50 mouse cellular contexts compared by ENCODE assay signal in genomic region chr12:74364477-74364876, GRCm38 (mm10). TPM values are rescaled to one million over a fixed set of nuclear protein-coding genes. Genes with fewer than 3 reads are reported as not detected.
"Had no signal": no experiment of that assay in that cellular context is flagged by ENCODE, and none has a peak within 500 bp of the region (broad histone marks: within the 10 kb centered on the region; RNA-seq: fewer than 3 reads in every experiment).

No protein-coding gene starts in this region.

- ATAC-seq: hindbrain, embryonic 16.5 days; hindbrain, postnatal 0 days; intestine, embryonic 15.5 days; intestine, embryonic 16.5 days; intestine, postnatal 0 days had no signal

- DNase-seq: heart, postnatal 10 days; heart, postnatal 14 days; heart, postnatal 36 days; heart, postnatal 4 days; kidney, adult 11 months; kidney, adult 18-20 months; kidney, adult 2 months; kidney, adult 8-10 months; kidney, adult 9 months; kidney, postnatal 10 days; kidney, postnatal 14 days; kidney, postnatal 25 days; kidney, postnatal 36 days; kidney, postnatal 4 days; layer of hippocampus, adult 9-11 months; layer of hippocampus, postnatal 36 days had no signal

RNA-seq across cellular contexts. Expression of gene Gm11042, which starts 48.3 kb away (rescaled TPM):
- total RNA-seq: heart, postnatal 10 days; heart, postnatal 14 days; heart, postnatal 25 days; heart, postnatal 36 days; heart, postnatal 4 days; hindbrain, postnatal 0 days; layer of hippocampus, adult 18-20 months; layer of hippocampus, adult 2 months; layer of hippocampus, adult 8-10 months; layer of hippocampus, postnatal 10 days; layer of hippocampus, postnatal 14 days; layer of hippocampus, postnatal 25 days; layer of hippocampus, postnatal 36 days; left cerebral cortex, adult 18-20 months; left cerebral cortex, adult 2 months had no signal
- polyA plus RNA-seq: heart, embryonic 10.5 days; heart, embryonic 11.5 days; heart, embryonic 12.5 days; heart, embryonic 13.5 days; heart, embryonic 14.5 days; heart, embryonic 15.5 days; heart, embryonic 16.5 days; heart, postnatal 0 days; hindbrain, embryonic 10.5 days; hindbrain, embryonic 11.5 days; hindbrain, embryonic 12.5 days; hindbrain, embryonic 13.5 days; hindbrain, embryonic 14.5 days; hindbrain, embryonic 15.5 days; hindbrain, embryonic 16.5 days; hindbrain, postnatal 0 days; intestine, embryonic 14.5 days; intestine, embryonic 15.5 days; intestine, embryonic 16.5 days; intestine, postnatal 0 days; kidney, adult 2 months; kidney, embryonic 14.5 days; kidney, embryonic 15.5 days; kidney, embryonic 16.5 days; kidney, postnatal 0 days; large intestine, adult 2 months had no signal
